Mouse (Mus musculus): ENCODE measurements around the gene Aebp1. TPM values are rescaled to one million over a fixed set of nuclear protein-coding genes. Genes with fewer than 3 reads are reported as not detected.

Aebp1 gene
- polyA plus RNA-seq, 1 experiment from 2014 or later = 37.6 TPM

DNA sequence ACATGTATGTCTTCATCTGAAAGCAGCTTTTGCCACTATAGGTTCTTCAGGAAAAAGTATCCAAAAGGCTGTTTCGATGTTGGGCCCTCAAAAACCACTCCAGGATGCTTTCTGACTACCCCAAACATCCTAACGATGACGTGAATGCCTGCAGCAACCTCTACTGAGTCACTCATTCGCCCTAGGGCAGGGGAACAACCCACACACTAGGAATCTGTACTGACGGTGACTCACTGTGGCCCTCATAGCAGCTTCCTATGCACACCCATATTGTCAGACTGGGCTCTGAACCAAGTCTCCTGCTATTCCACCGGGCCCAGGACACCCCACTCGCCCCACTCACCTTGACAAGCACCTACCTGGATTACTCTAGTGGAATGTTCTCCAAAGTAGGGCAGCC, 26.7 kb upstream of the Aebp1 start:
- Histone ChIP-seq H3K9ac (ENCODE audit: low read length) (no peak overlapping the region), H3K9me3 (ENCODE audit: control insufficient read depth, low read length) (no peaks in the 10 kb centered on the region), H3K4me1 (replicated peaks; ENCODE audit: control insufficient read depth, insufficient read depth, low read length) (no peaks in the 10 kb centered on the region), H3K27me3 (replicated peaks; ENCODE audit: control insufficient read depth, insufficient read depth, low read length) (no peaks in the 10 kb centered on the region), H3K4me2 (ENCODE audit: low read length) (no peak overlapping the region), H3K36me3 (ENCODE audit: control insufficient read depth, insufficient read depth, low read length) (peaks cover 38% of the 10 kb centered on the region), H3K27ac (ENCODE audit: low read depth) (no peak overlapping the region), H3K4me3 (ENCODE audit: low read depth, low read length) (no peak overlapping the region)
- ATAC-seq (replicated peaks; ENCODE audit: low FRiP score, low TSS enrichment, low read depth) (no peak), DNase-seq (ENCODE audit: low spot score) (no peak)
- 88% methylated on average over 7 of the region's 7 CpGs for WGBS

DNA sequence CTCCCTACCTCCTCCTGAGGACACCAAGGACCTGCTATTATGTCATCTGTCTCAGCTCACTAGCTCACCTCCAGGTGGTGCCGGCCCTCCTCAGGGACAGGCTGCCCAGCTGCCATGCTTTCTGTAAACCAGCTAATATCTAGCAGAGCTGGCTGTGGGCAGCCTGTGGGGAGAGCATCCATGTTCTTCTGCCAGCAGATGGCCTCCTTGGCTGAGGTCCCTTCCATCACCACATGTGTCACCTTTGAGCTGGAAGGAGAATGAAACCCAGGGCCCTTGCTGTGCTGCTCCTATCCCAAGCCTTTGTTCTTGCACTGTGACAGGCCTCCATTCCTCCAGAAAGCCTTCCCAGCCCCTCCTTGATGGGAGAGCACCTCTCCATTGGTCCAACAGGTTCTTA, 25.6 kb upstream of the Aebp1 start:
- Histone ChIP-seq H3K27me3 (replicated peaks; ENCODE audit: control insufficient read depth, insufficient read depth, low read length) (no peaks in the 10 kb centered on the region), H3K4me3 (ENCODE audit: low read depth, low read length) (no peak overlapping the region), H3K9me3 (ENCODE audit: control insufficient read depth, low read length) (no peaks in the 10 kb centered on the region), H3K4me1 (replicated peaks; ENCODE audit: control insufficient read depth, insufficient read depth, low read length) (no peaks in the 10 kb centered on the region), H3K4me2 (ENCODE audit: low read length) (no peak overlapping the region), H3K9ac (ENCODE audit: low read length) (no peak overlapping the region), H3K36me3 (ENCODE audit: control insufficient read depth, insufficient read depth, low read length) (peaks cover 33% of the 10 kb centered on the region), H3K27ac (ENCODE audit: low read depth) (no peak overlapping the region)
- no peak for DNase-seq (ENCODE audit: low spot score)
- ATAC-seq (replicated peaks; ENCODE audit: low FRiP score, low TSS enrichment, low read depth) = no peak
- WGBS = 70% methylated on average over 1 of the region's 1 CpGs

DNA sequence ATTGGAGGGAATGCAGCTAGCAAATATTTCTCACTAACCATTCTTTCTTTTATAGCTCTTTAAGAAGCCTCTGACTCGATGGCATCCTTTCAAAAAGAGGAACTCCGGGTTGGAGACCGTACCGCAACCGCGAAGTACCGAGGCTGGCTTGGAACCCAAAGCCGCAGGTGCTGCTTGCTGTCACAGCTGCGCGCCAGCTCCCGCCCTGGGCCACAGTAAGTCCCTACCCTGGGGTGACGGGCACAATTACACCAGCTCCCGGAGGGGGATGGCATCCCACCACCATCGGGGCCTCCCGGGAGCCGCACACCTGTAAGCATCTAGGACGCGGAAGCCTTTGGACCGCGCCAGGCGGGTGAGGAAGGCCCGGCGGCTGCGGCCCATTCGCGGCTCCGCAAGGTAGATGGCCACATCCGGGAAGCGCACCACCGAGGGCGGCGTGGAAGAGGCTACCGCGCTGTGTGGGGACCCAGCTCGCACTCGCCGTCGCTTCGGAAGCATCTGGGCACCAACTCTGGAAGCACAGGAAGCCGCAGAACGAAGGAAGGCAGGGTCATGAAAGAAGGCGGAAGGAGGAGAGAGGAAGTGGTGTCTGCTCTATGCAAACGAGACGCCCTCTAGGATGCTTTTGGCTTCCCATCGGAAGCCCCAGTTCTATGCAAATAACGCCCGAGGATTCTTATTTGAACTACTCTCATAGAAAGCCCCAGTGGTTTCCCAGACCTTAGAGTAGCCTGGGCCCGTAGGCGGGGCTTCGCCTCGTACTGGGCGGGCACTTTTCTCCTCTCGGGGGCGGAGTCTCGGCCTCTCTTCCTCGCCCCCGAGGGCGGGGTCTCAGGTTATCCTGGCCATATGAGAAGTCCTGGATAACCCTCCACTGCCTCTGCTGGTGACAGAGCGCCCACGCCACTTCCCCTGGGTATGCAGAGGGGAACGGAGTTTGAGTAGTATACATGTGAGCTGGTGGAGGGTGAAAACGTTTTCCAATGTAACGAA, 24.2 kb upstream of the Aebp1 start, which contains the start of gene Polm:
Gene Polm (minus strand): TSS at position 766 of the 996 bp plus-strand sequence.
- no peaks in the 10 kb centered on the region for H3K27me3 ChIP-seq (replicated peaks; ENCODE audit: control insufficient read depth, insufficient read depth, low read length)
- H3K4me1 ChIP-seq (replicated peaks; ENCODE audit: control insufficient read depth, insufficient read depth, low read length) = no peaks in the 10 kb centered on the region
- no peaks in the 10 kb centered on the region for H3K9me3 ChIP-seq (ENCODE audit: control insufficient read depth, low read length)
- peak; percentile 94 for ATAC-seq (replicated peaks; ENCODE audit: low FRiP score, low TSS enrichment, low read depth)
- H3K4me2 ChIP-seq (ENCODE audit: low read length) = peak within 1 kb of the TSS; percentile 76
- peaks cover 19% of the 10 kb centered on the region for H3K36me3 ChIP-seq (ENCODE audit: control insufficient read depth, insufficient read depth, low read length)
- under 1% methylated on average over 63 of the region's 63 CpGs for WGBS
- peak within 1 kb of the TSS; percentile 76 for H3K9ac ChIP-seq (ENCODE audit: low read length)
- H3K27ac ChIP-seq (ENCODE audit: low read depth) = peak within 1 kb of the TSS; percentile 74
- DNase-seq (ENCODE audit: low spot score) = peak; percentile 96
- H3K4me3 ChIP-seq (ENCODE audit: low read depth, low read length) = peak within 1 kb of the TSS; percentile 73

DNA sequence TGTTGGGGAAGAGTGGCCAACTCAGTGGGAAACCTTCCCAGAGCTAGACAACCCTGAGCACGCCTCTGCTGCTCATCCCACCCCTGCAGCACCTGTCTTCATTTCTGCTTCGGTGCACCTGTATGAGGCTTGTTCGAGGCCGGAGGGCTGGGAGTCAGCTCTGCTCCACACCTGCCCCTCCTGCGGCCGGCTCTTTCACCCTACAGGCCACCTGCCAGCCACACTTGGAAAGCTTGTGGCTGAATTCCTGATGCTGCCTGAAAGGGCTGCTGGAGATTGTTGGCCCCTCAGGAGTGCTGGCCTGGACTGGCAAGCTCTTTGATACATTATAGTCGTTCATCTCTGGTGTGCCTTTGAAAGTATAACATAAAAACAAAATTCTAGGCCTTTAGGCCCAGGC, 21.4 kb upstream of the Aebp1 start:
- Histone ChIP-seq H3K4me2 (ENCODE audit: low read length) (no peak overlapping the region), H3K9ac (ENCODE audit: low read length) (no peak overlapping the region), H3K27ac (ENCODE audit: low read depth) (no peak overlapping the region), H3K9me3 (ENCODE audit: control insufficient read depth, low read length) (no peaks in the 10 kb centered on the region), H3K36me3 (ENCODE audit: control insufficient read depth, insufficient read depth, low read length) (no peaks in the 10 kb centered on the region), H3K27me3 (replicated peaks; ENCODE audit: control insufficient read depth, insufficient read depth, low read length) (no peaks in the 10 kb centered on the region), H3K4me1 (replicated peaks; ENCODE audit: control insufficient read depth, insufficient read depth, low read length) (no peaks in the 10 kb centered on the region), H3K4me3 (ENCODE audit: low read depth, low read length) (no peak overlapping the region)
- DNase-seq (ENCODE audit: low spot score) = no peak
- ATAC-seq (replicated peaks; ENCODE audit: low FRiP score, low TSS enrichment, low read depth) = no peak
- WGBS = 85% methylated on average over 7 of the region's 7 CpGs

DNA sequence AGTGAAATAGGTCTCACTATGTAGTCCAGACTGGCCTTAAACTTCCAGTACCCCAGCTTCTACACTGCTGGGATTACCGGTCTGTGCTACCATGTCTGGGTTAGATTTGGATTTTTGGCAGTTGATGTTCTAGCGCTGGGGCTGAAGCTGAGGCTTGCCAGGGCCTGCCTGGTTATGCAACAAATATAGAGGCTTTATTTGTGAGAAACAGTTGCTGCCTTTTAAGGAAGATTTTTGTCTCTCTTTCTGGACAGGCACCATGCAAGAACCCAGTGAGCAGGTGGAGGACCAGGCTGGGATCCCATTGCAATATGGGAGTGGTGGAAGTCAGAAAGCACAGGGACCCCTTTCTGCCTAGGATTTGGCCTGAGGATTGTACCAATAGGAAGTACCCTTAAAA, 20.0 kb upstream of the Aebp1 start:
- no peak overlapping the region for H3K4me2 ChIP-seq (ENCODE audit: low read length)
- DNase-seq (ENCODE audit: low spot score) = no peak

DNA sequence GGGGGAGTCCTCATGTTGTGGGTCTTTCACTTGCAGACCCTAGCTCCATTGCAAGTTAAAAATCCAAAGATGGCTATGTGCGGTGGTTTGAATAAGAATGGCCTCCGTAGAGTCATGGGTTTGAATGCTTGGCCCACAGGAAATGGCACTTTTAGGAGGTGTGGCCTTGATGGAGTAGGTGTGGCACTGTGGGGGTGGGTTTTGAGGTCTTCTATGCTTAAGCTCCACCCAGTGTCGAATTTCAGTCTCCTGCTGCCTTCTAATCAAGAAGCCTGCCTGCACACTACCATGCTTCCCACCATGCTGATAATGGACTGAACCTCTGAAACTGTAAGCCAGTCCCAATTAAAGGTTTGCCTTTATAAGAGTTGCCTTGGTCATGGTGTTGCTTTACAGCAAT, 18.6 kb upstream of the Aebp1 start:
- no peaks in the 10 kb centered on the region for H3K4me1 ChIP-seq (replicated peaks; ENCODE audit: control insufficient read depth, insufficient read depth, low read length)
- no peak overlapping the region for H3K4me2 ChIP-seq (ENCODE audit: low read length)
- DNase-seq (ENCODE audit: low spot score) = no peak
- H3K27ac ChIP-seq (ENCODE audit: low read depth) = no peak overlapping the region
- WGBS = 85% methylated on average over 3 of the region's 3 CpGs
- no peak overlapping the region for H3K9ac ChIP-seq (ENCODE audit: low read length)
- no peaks in the 10 kb centered on the region for H3K27me3 ChIP-seq (replicated peaks; ENCODE audit: control insufficient read depth, insufficient read depth, low read length)
- no peak for ATAC-seq (replicated peaks; ENCODE audit: low FRiP score, low TSS enrichment, low read depth)
- H3K4me3 ChIP-seq (ENCODE audit: low read depth, low read length) = no peak overlapping the region
- H3K36me3 ChIP-seq (ENCODE audit: control insufficient read depth, insufficient read depth, low read length) = no peaks in the 10 kb centered on the region
- H3K9me3 ChIP-seq (ENCODE audit: control insufficient read depth, low read length) = no peaks in the 10 kb centered on the region

More for the DNA sequence above, 20.0 kb upstream of the Aebp1 start:
- Histone ChIP-seq H3K4me3 (ENCODE audit: low read depth, low read length) (no peak overlapping the region), H3K9me3 (ENCODE audit: control insufficient read depth, low read length) (no peaks in the 10 kb centered on the region), H3K4me1 (replicated peaks; ENCODE audit: control insufficient read depth, insufficient read depth, low read length) (no peaks in the 10 kb centered on the region), H3K9ac (ENCODE audit: low read length) (no peak overlapping the region), H3K36me3 (ENCODE audit: control insufficient read depth, insufficient read depth, low read length) (no peaks in the 10 kb centered on the region), H3K27ac (ENCODE audit: low read depth) (no peak overlapping the region), H3K27me3 (replicated peaks; ENCODE audit: control insufficient read depth, insufficient read depth, low read length) (no peaks in the 10 kb centered on the region)
- 98% methylated on average over 2 of the region's 2 CpGs for WGBS
- no peak for ATAC-seq (replicated peaks; ENCODE audit: low FRiP score, low TSS enrichment, low read depth)

DNA sequence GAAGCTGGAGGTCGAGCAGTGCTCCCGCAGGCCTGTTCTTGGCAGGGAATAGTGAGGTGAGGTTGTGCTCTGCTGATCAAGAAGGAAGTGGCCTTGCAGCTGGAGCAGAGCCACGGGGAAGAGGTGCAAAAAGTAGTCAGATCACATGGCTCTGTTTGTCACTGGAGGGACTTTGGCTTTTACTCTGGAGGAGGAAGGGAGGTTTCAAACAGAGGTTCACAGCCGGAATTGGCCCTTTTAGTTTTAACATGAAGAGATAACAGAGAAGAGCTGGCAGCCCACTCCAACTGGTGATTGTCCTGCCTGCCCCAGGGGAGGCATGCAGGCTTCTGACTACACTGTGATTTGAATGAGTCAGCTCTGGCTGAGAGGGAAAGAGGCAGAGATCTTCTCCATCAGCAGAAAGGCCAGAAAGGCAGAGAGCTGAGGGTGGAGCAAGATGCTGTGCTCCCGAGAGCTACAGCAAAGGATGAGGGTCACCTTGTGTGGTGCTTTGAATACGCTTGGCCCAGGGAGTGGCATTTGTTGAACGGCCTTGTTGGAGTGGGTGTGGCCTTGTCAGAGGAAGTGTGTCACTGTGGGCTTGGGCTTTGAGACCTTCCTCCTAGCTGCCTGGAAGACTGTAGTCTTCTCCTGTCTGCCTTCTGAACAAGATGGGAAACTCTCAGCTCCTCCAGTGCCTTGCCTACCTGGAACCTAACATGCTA, 15.0 kb upstream of the Aebp1 start:
- ATAC-seq (replicated peaks; ENCODE audit: low FRiP score, low TSS enrichment, low read depth) (0 out of 2 replicates have a peak, but pooled peaks have one; percentile 47), DNase-seq (ENCODE audit: low spot score) (no peak)
- Histone ChIP-seq H3K9me3 (ENCODE audit: control insufficient read depth, low read length) (no peaks in the 10 kb centered on the region), H3K4me2 (ENCODE audit: low read length) (no peak overlapping the region), H3K9ac (ENCODE audit: low read length) (no peak overlapping the region), H3K27ac (ENCODE audit: low read depth) (no peak overlapping the region), H3K27me3 (replicated peaks; ENCODE audit: control insufficient read depth, insufficient read depth, low read length) (no peaks in the 10 kb centered on the region), H3K4me3 (ENCODE audit: low read depth, low read length) (no peak overlapping the region), H3K4me1 (replicated peaks; ENCODE audit: control insufficient read depth, insufficient read depth, low read length) (no peaks in the 10 kb centered on the region), H3K36me3 (ENCODE audit: control insufficient read depth, insufficient read depth, low read length) (no peaks in the 10 kb centered on the region)
- WGBS = 65% methylated on average over 7 of the region's 7 CpGs

DNA sequence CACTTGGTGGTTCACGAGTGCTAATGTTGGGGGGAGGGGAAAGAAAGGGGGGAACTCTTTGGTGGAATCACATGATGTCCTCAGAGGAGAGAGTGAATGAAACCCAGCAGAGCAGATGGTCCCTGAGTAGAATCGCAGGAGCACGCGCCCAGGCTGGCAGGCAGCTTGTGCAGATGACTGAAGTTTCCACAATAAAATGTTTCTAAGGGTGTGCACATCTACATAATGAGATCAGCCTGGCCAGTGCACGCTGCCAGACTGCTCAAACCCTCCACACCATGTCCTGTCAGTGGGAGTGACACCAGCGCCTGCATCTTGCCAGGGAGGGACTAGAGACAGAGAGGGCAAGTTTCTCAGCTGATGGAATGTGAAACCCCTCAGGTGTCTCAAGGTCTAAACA, 13.0 kb upstream of the Aebp1 start:
- no peak overlapping the region for H3K27ac ChIP-seq (ENCODE audit: low read depth)
- H3K9ac ChIP-seq (ENCODE audit: low read length) = no peak overlapping the region
- 64% methylated on average over 6 of the region's 6 CpGs for WGBS
- no peak for DNase-seq (ENCODE audit: low spot score)
- H3K9me3 ChIP-seq (ENCODE audit: control insufficient read depth, low read length) = no peaks in the 10 kb centered on the region
- no peak for ATAC-seq (replicated peaks; ENCODE audit: low FRiP score, low TSS enrichment, low read depth)
- no peaks in the 10 kb centered on the region for H3K4me1 ChIP-seq (replicated peaks; ENCODE audit: control insufficient read depth, insufficient read depth, low read length)
- no peak overlapping the region for H3K4me2 ChIP-seq (ENCODE audit: low read length)
- no peaks in the 10 kb centered on the region for H3K36me3 ChIP-seq (ENCODE audit: control insufficient read depth, insufficient read depth, low read length)
- H3K27me3 ChIP-seq (replicated peaks; ENCODE audit: control insufficient read depth, insufficient read depth, low read length) = no peaks in the 10 kb centered on the region
- H3K4me3 ChIP-seq (ENCODE audit: low read depth, low read length) = no peak overlapping the region

All from intestine, embryonic 14.5 days (tissue).